Mouse (Mus musculus): ENCODE results near the gene Rimbp2. TPM values are rescaled to one million over a fixed set of nuclear protein-coding genes. Genes with fewer than 3 reads are reported as not detected.
"Not testable (repeated sequence)": the region's sequence is repeated elsewhere in the genome, so short reads cannot be mapped to it uniquely, and the experiment has no call there.

Rimbp2 gene
- total RNA-seq, 4 experiments from 2014 or later = 0.12 TPM; not detected in 3

DNA sequence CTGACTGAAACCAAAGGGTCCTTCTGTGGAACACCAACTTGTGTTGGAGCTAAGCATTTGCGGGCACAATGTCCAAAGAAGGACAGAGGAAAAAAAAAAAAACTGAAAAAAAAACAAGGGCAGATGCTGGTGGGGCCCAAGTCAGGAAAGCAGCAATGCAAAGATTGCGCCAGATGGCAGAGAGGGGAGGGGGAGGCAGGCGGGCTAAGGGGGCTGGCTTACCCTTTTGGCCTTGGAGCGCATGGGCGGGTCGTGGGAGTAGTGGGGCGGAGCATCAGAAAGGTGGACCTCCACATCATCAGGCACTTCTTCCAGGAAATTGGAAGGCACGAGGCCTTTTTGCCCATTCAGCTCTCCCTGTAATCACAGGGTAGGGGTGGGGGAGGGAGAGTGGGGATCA lies 192.2 kb downstream of the Rimbp2 start:
- no peak for DNase-seq (ENCODE audit: low spot score in 2 of 2)

DNA sequence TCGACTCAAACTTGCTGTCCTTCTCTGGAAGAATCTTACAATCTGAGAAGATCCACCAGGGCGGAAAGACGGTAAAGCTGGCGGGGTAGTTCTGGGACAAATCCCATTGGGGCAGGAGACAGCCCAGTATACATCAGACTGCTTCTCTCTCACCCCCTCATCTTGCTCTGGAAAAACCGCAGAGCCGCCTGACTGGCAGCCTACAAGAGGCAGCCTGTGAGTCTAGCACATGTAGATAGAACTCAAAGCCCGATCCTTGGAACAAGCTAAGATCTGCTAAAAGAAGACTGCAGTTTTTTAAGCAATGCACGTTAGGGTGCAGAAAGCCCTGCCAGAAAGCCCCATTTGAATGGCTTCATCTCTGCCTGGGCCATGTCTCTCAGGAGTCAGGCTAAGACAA lies 207.0 kb downstream of the Rimbp2 start:
- DNase-seq (ENCODE audit: low spot score in 2 of 2) = no peak

- DNase-seq (ENCODE audit: low spot score in 2 of 2) = no peak
Measured at GRCm38 (mm10) chr5:128745206-128745605, 208.1 kb downstream of the Rimbp2 start.

DNA sequence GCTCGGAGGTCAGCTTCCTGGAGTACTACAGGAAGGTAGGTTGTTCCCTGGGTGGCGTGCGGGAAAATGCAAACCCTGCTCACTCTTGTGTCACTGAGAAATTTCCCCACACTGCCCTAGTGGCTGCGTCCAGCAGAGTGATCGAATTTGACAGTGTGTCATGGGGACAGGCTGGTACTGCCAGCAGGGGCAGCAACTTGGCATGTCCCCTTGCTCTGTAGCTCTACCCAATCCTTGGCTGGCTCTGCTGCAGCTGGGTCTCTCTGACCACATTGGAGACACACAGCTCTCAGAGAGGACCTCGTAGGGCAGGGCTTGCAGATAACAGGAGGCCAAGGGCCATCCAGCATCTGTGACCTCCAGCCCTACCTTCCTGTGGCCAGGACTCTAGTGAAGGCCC lies 208.9 kb downstream of the Rimbp2 start:
- DNase-seq (ENCODE audit: low spot score in 2 of 2) = no peak

GRCm38 (mm10) chr5:128739838-128740171 lies 213.5 kb downstream of the Rimbp2 start:
- DNase-seq (ENCODE audit: low spot score in 2 of 2) = no peak

GRCm38 (mm10) chr5:128739168-128739837 lies 214.0 kb downstream of the Rimbp2 start:
- no peak for DNase-seq (ENCODE audit: low spot score in 2 of 2)

GRCm38 (mm10) chr5:128735921-128736320 lies 217.4 kb downstream of the Rimbp2 start:
- DNase-seq (ENCODE audit: low spot score in 2 of 2) = no peak

DNA sequence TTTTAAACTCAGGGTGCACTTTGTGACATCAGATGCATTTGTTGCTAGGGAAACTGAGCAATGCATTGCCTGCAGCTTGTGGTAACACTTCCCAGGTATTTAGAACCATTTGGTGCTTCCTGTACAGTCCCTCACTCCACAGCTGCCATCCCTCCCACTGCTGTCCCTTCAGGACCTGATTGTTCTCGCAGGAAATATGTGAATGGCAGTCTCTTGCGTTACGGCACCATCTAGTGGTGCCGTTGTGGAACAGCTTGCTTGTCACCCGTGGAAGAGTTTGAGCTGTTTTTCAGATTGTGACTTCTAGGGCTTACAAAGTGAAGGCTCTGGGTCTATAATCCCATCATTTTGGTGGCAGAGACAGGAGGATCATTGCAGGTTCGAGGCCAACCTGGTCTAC lies 219.3 kb downstream of the Rimbp2 start:
- DNase-seq (ENCODE audit: low spot score in 2 of 2) = no peak

DNA sequence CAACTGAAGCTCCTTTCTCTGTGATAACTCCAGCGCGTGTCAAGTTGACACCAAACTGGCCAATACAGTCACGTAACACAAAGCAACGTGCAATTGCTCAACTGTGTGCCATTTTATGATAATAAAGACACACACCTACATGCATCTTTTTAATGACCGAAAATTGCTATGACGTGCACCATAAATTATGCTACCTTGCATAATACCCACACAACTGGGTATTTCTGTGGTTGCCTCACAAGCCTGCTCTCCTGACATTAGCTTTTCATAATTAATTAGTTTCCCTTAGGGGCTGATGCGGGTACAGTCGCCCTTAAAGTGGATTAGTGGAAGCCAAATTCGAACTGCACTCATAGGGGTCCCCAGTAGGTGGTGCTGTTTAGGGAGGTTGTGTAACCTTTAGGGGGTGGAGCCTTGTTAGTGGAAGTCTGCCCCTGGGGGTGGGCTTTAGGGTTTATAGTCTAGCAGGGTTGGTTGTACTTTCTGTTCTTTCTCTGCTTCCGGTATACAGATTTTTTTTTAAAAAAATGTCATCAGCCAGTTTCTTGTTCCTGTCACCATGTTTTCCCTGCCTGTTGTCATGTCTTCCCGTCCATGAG lies 220.8 kb downstream of the Rimbp2 start:
- no peak for DNase-seq (ENCODE audit: low spot score in 2 of 2)

GRCm38 (mm10) chr5:128730634-128731033 lies 222.7 kb downstream of the Rimbp2 start:
- DNase-seq (ENCODE audit: low spot score in 2 of 2) = no peak

- no peak for DNase-seq (ENCODE audit: low spot score in 2 of 2)
Measured at GRCm38 (mm10) chr5:128729341-128729740, 223.9 kb downstream of the Rimbp2 start.

GRCm38 (mm10) chr5:128720461-128720860 lies 232.8 kb downstream of the Rimbp2 start:
- not testable (repeated sequence) for DNase-seq (ENCODE audit: low spot score in 2 of 2)

GRCm38 (mm10) chr5:128715171-128715570 lies 238.1 kb downstream of the Rimbp2 start:
- DNase-seq (ENCODE audit: low spot score in 2 of 2) = no peak

GRCm38 (mm10) chr5:128711847-128712246 lies 241.4 kb downstream of the Rimbp2 start:
- no peak for DNase-seq (ENCODE audit: low spot score in 2 of 2)

GRCm38 (mm10) chr5:128710596-128710995 lies 242.7 kb downstream of the Rimbp2 start:
- no peak for DNase-seq (ENCODE audit: low spot score in 2 of 2)

- no peak for DNase-seq (ENCODE audit: low spot score in 2 of 2)
Measured at GRCm38 (mm10) chr5:128708929-128709328, 244.4 kb downstream of the Rimbp2 start.

Other genes starting within 250 kb of the Rimbp2 start
- 1 to 10 TPM; 3.0 to 6.3 (median 5.8) TPM for gene Stx2, start 55.1 kb upstream of the Rimbp2 start, total RNA-seq (2022)
- gene Ran, start 66.6 kb upstream of the Rimbp2 start, total RNA-seq (2022) = 10 to 100 TPM; 78.9 to 95.9 (median 82.7) TPM
- 1 to 10 TPM; 1.7 to 3.8 (median 3.4) TPM for gene Adgrd1, start 143.3 kb upstream of the Rimbp2 start, total RNA-seq (2022)